ENCODE assay signal across 13 mouse cellular contexts in the genomic region with DNA sequence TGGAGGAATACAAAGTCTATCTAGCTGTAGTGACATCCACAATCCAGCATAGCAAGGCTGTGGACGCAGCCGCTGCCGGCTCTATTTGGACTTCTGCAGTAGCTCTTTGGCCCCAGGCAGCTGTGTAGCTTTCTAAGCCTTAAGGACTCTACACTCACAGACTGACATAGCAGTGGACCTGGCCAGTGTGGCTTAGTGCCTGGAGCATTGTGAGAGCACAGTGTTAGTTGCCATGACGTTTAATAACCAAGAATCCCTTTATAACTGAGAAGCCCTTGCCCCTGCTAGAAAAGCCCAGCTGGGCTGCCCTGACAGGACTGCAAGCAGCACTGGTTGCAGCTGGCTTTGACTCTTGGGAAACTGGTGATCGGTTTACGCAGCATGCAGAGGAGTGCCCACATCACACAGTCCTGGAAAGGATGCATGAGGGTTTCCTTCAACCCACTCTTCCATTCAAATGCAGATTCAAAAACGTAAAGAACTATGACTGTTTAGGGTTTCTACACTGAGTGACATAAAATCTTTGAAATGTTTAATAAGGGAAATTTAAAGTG. TPM values are rescaled to one million over a fixed set of nuclear protein-coding genes. Genes with fewer than 3 reads are reported as not detected.
A peak's percentile ranks its signal among the peaks of the same experiment; 100 is the strongest.
DNase-seq lines count a peak whose midpoint lies in the region; ATAC-seq and TF ChIP-seq lines count a peak whose summit lies in the region.
"Had no signal": no experiment of that assay in that cellular context is flagged by ENCODE, and none has a peak within 500 bp of the region (broad histone marks: within the 10 kb centered on the region; RNA-seq: fewer than 3 reads in every experiment).

No protein-coding gene starts in this region.

- H3K9ac ChIP-seq in heart, embryonic 11.5 days (ENCODE audit: low read depth, low read length), result no peak overlapping the region
- H3K9ac ChIP-seq in lung, postnatal 0 days (replicated peaks; ENCODE audit: low read depth), result no peak overlapping the region
- no peak overlapping the region for H3K9ac ChIP-seq in intestine, embryonic 15.5 days
- H3K9ac ChIP-seq: limb, embryonic 12.5 days had no signal

- peaks cover 77% of the 10 kb centered on the region for H3K4me1 ChIP-seq in heart, embryonic 11.5 days (ENCODE audit: control insufficient read depth, insufficient read depth, low read length)
- no peaks in the 10 kb centered on the region for H3K4me1 ChIP-seq in lung, postnatal 0 days (ENCODE audit: insufficient read depth, low read depth, low read length)
- peaks cover 16% of the 10 kb centered on the region for H3K4me1 ChIP-seq in lung, adult 2 months (ENCODE audit: control insufficient read depth, insufficient read depth, low read length)
- H3K4me1 ChIP-seq in intestine, embryonic 15.5 days (replicated peaks), result peaks cover 28% of the 10 kb centered on the region

- no peak for ATAC-seq in heart, embryonic 11.5 days (replicated peaks; ENCODE audit: insufficient number of reproducible peaks, low FRiP score, low TSS enrichment)
- ATAC-seq in lung, postnatal 0 days, result no peak
- no peak for ATAC-seq in intestine, embryonic 15.5 days
- ATAC-seq: CD4-positive, CD25-positive, alpha-beta regulatory T cell, adult 4 months had no signal

- no peak for TF ChIP-seq EP300 in lung, postnatal 0 days (IDR thresholded peaks at IDR 0.05)

- 0 out of 2 replicates have a peak, but pooled peaks cover 2% of the 10 kb centered on the region for H3K9me3 ChIP-seq in heart, embryonic 11.5 days (replicated peaks; ENCODE audit: control insufficient read depth, low read length)
- no peaks in the 10 kb centered on the region for H3K9me3 ChIP-seq in lung, postnatal 0 days (ENCODE audit: low read length)
- H3K9me3 ChIP-seq in intestine, embryonic 15.5 days, result no peaks in the 10 kb centered on the region
- H3K9me3 ChIP-seq: limb, embryonic 12.5 days had no signal

- WGBS in heart, embryonic 11.5 days (ENCODE audit: insufficient replicate concordance), result 66% methylated on average over 7 of the region's 7 CpGs
- WGBS in lung, postnatal 0 days, result 53% methylated on average over 7 of the region's 7 CpGs
- 66% methylated on average over 7 of the region's 7 CpGs for WGBS in lung, adult 2 months
- WGBS in intestine, embryonic 15.5 days, result 58% methylated on average over 7 of the region's 7 CpGs

- TF ChIP-seq POLR2A in lung, adult 2 months (IDR thresholded peaks at IDR 0.05; ENCODE audit: borderline replicate concordance, extremely low read depth, low read depth, low read length), result no peak

- no peak for TF ChIP-seq CTCF in lung, postnatal 0 days (IDR thresholded peaks at IDR 0.05)
- TF ChIP-seq CTCF in lung, adult 2 months (IDR thresholded peaks at IDR 0.05; ENCODE audit: insufficient read depth, low read length), result no peak

- no peak for DNase-seq in heart, postnatal 4 days
- DNase-seq in lung, postnatal 0 days (ENCODE audit: low spot score), result no peak
- no peak for DNase-seq in lung, adult 2 months
- no peak for DNase-seq in urinary bladder, postnatal 10 days (ENCODE audit: low spot score)
- DNase-seq in gastrocnemius, postnatal 14 days, result no peak
- DNase-seq in spleen, adult 12 weeks (ENCODE audit: low spot score), result no peak
- DNase-seq: gastrocnemius, postnatal 10 days; kidney, postnatal 14 days had no signal

- H3K27ac ChIP-seq in heart, embryonic 11.5 days (ENCODE audit: low read depth, low read length), result peak overlapping the region; percentile 3
- H3K27ac ChIP-seq in lung, postnatal 0 days (ENCODE audit: low read length), result peak overlapping the region; percentile 11; the same call in 1 of the 2 replicates
- H3K27ac ChIP-seq in intestine, embryonic 15.5 days, result peak overlapping the region; percentile 14; the same call in 1 of the 2 replicates
- H3K27ac ChIP-seq: limb, embryonic 12.5 days had no signal

- intact Hi-C loops in gastrocnemius, postnatal 14 days (cut with DNase I; ENCODE audit: low total_unique reads), result no loop called here

- H3K4me2 ChIP-seq in heart, embryonic 11.5 days, result no peak overlapping the region
- no peak overlapping the region for H3K4me2 ChIP-seq in lung, postnatal 0 days (replicated peaks; ENCODE audit: low read depth, low read length)
- no peak overlapping the region for H3K4me2 ChIP-seq in intestine, embryonic 15.5 days (replicated peaks)
- H3K4me2 ChIP-seq: limb, embryonic 12.5 days had no signal

- no peaks in the 10 kb centered on the region for H3K27me3 ChIP-seq in heart, embryonic 11.5 days (ENCODE audit: control insufficient read depth, insufficient read depth, low read length)
- no peaks in the 10 kb centered on the region; the same call in none of the 2 replicates for H3K27me3 ChIP-seq in lung, postnatal 0 days (replicated peaks; ENCODE audit: insufficient read depth, low read length)
- no peaks in the 10 kb centered on the region for H3K27me3 ChIP-seq in intestine, embryonic 15.5 days (replicated peaks)

- H3K36me3 ChIP-seq in heart, embryonic 11.5 days (ENCODE audit: control insufficient read depth, insufficient read depth, low read length), result no peaks in the 10 kb centered on the region
- H3K36me3 ChIP-seq in lung, postnatal 0 days (ENCODE audit: insufficient read depth, low read length), result no peaks in the 10 kb centered on the region
- H3K36me3 ChIP-seq in intestine, embryonic 15.5 days, result no peaks in the 10 kb centered on the region
- H3K36me3 ChIP-seq: limb, embryonic 12.5 days had no signal

- H3K4me3 ChIP-seq in heart, embryonic 11.5 days (ENCODE audit: low read depth, low read length), result no peak overlapping the region
- H3K4me3 ChIP-seq in lung, postnatal 0 days (ENCODE audit: low read depth, low read length), result no peak overlapping the region
- no peak overlapping the region for H3K4me3 ChIP-seq in lung, adult 2 months (replicated peaks; ENCODE audit: extremely low read depth, low read depth, low read length)
- H3K4me3 ChIP-seq in intestine, embryonic 15.5 days (replicated peaks), result no peak overlapping the region
- H3K4me3 ChIP-seq: limb, embryonic 12.5 days; megakaryocyte, embryonic 14.5 days had no signal

RNA-seq across cellular contexts. Expression of a gene that starts 11.0 kb away (rescaled TPM):
- 8.4 and 13.5 TPM in 2 replicates for polyA plus RNA-seq in heart, embryonic 11.5 days (2014; fragmentation: Nextera tagmentation; extraction: Ambion mirVana)
- total RNA-seq in heart, postnatal 4 days (2021), result 10 to 100 TPM; 19.3 to 23.8 TPM
- polyA plus RNA-seq in lung, postnatal 0 days (2015; fragmentation: Nextera tagmentation; extraction: Ambion mirVana), result 16.3 and 16.6 TPM in 2 replicates
- polyA plus RNA-seq in lung, adult 2 months (2012; rRNA removed), result 46.1 and 72.9 TPM in 2 replicates
- 4.7 and 5.8 TPM in 2 replicates for polyA plus RNA-seq in intestine, embryonic 15.5 days (2015; fragmentation: Nextera tagmentation; extraction: Ambion mirVana)
- 10 to 100 TPM; 16.7 to 20.3 TPM for total RNA-seq in gastrocnemius, postnatal 14 days (2021)

RNA-seq across cellular contexts. Expression of a gene that starts 23.6 kb away (rescaled TPM):
- 24.7 and 29.1 TPM in 2 replicates for polyA plus RNA-seq in heart, embryonic 11.5 days (2014; fragmentation: Nextera tagmentation; extraction: Ambion mirVana)
- total RNA-seq in heart, postnatal 4 days (2021), result 10 to 100 TPM; 39.5 to 40.8 TPM
- polyA plus RNA-seq in lung, postnatal 0 days (2015; fragmentation: Nextera tagmentation; extraction: Ambion mirVana), result 31.0 and 33.0 TPM in 2 replicates
- polyA plus RNA-seq in lung, adult 2 months (2012; rRNA removed), result 64.9 and 78.0 TPM in 2 replicates
- polyA plus RNA-seq in intestine, embryonic 15.5 days (2015; fragmentation: Nextera tagmentation; extraction: Ambion mirVana), result 34.8 and 39.7 TPM in 2 replicates
- total RNA-seq in gastrocnemius, postnatal 14 days (2021), result 10 to 100 TPM; 21.0 to 21.2 TPM

RNA-seq across cellular contexts. Expression of a gene that starts 52.4 kb away (rescaled TPM):
- 0.41 TPM in 1 of 2 replicates, not detected in the other for polyA plus RNA-seq in heart, embryonic 11.5 days (2014; fragmentation: Nextera tagmentation; extraction: Ambion mirVana)
- total RNA-seq in heart, postnatal 4 days (2021), result not detected
- polyA plus RNA-seq in lung, postnatal 0 days (2015; fragmentation: Nextera tagmentation; extraction: Ambion mirVana), result 3.9 and 6.5 TPM in 2 replicates
- 9.0 and 10.2 TPM in 2 replicates for polyA plus RNA-seq in lung, adult 2 months (2012; rRNA removed)
- 0.78 and 0.93 TPM in 2 replicates for polyA plus RNA-seq in intestine, embryonic 15.5 days (2015; fragmentation: Nextera tagmentation; extraction: Ambion mirVana)
- not detected for total RNA-seq in gastrocnemius, postnatal 14 days (2021)
- total RNA-seq: gastrocnemius, postnatal 10 days had no signal
- polyA plus RNA-seq: CD4-positive, CD25-positive, alpha-beta regulatory T cell, adult 4 months; limb, embryonic 12.5 days had no signal
